Comparison of ENCODE assay signal across 16 mouse cellular contexts in the genomic region with DNA sequence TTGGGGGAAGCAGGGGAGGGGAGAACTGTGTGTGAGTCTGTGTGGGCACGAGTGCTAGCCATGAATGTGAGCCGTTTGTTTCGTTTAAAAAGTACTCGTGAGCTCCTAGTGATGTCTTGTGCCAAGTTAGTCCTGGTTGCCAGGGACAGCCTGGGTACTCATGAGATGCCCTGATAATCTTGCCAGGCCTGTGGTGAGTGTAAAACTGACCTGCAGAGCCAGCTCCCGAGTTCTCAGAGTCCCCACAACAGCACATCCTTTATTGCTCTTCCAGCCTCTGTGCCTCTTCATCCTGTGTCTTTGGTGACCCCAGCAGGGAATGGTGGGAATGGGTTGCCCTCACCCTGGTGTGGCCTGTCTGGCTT. TPM values are rescaled to one million over a fixed set of nuclear protein-coding genes. Genes with fewer than 3 reads are reported as not detected.
DNase-seq lines count a peak whose midpoint lies in the region; ATAC-seq and TF ChIP-seq lines count a peak whose summit lies in the region.
"Had no signal": no experiment of that assay in that cellular context is flagged by ENCODE, and none has a peak within 500 bp of the region (broad histone marks: within the 10 kb centered on the region; RNA-seq: fewer than 3 reads in every experiment).

No protein-coding gene starts in this region.

- TF ChIP-seq EP300 in liver, embryonic 14.5 days (IDR thresholded peaks at IDR 0.05; ENCODE audit: low read depth): no peak

- no peak overlapping the region for H3K27ac ChIP-seq in forebrain, embryonic 11.5 days (ENCODE audit: low read depth, low read length)
- no peak overlapping the region for H3K27ac ChIP-seq in forebrain, embryonic 13.5 days
- H3K27ac ChIP-seq in lung, embryonic 14.5 days (ENCODE audit: low read depth): peak overlapping the region; percentile 69; the same call in 1 of the 2 replicates
- peak overlapping the region; percentile 92 for H3K27ac ChIP-seq in bone marrow, adult 2 months (ENCODE audit: control insufficient read depth, insufficient read depth, low read depth, low read length, poor library complexity)
- peak overlapping the region; percentile 100 for H3K27ac ChIP-seq in liver, embryonic 14.5 days
- H3K27ac ChIP-seq: gastrocnemius, adult 2 months; hindbrain, embryonic 14.5 days; neural tube, embryonic 13.5 days had no signal

- no peaks in the 10 kb centered on the region for H3K36me3 ChIP-seq in forebrain, embryonic 11.5 days (ENCODE audit: control insufficient read depth, insufficient read depth, low read length)
- no peaks in the 10 kb centered on the region for H3K36me3 ChIP-seq in forebrain, embryonic 13.5 days (ENCODE audit: poor library complexity, severe bottlenecking)
- no peaks in the 10 kb centered on the region for H3K36me3 ChIP-seq in lung, embryonic 14.5 days (ENCODE audit: insufficient read depth)
- no peaks in the 10 kb centered on the region for H3K36me3 ChIP-seq in liver, embryonic 14.5 days (replicated peaks; ENCODE audit: control insufficient read depth, insufficient read depth, low read depth)
- H3K36me3 ChIP-seq: neural tube, embryonic 13.5 days had no signal

- TF ChIP-seq CTCF in lung, embryonic 14.5 days (IDR thresholded peaks at IDR 0.05; ENCODE audit: low read depth): no peak
- TF ChIP-seq CTCF in bone marrow, adult 2 months (IDR thresholded peaks at IDR 0.05; ENCODE audit: control insufficient read depth, insufficient read depth, low read length): no peak
- TF ChIP-seq CTCF in liver, embryonic 14.5 days (IDR thresholded peaks at IDR 0.05; ENCODE audit: low read depth): no peak

- no peak for ATAC-seq in forebrain, embryonic 11.5 days (replicated peaks; ENCODE audit: low FRiP score)
- ATAC-seq in forebrain, embryonic 13.5 days: no peak
- ATAC-seq in lung, embryonic 14.5 days (ENCODE audit: insufficient read depth): no peak
- ATAC-seq in liver, embryonic 14.5 days (ENCODE audit: insufficient read depth): peak; percentile 22
- ATAC-seq: Patski had no signal

- no peak overlapping the region for H3K4me3 ChIP-seq in forebrain, embryonic 11.5 days (ENCODE audit: low read depth, low read length)
- no peak overlapping the region for H3K4me3 ChIP-seq in forebrain, embryonic 13.5 days
- H3K4me3 ChIP-seq in lung, embryonic 14.5 days (ENCODE audit: low read depth, low read length): no peak overlapping the region
- H3K4me3 ChIP-seq in bone marrow, adult 2 months (replicated peaks; ENCODE audit: control insufficient read depth, low read depth, low read length): peak overlapping the region; percentile 34
- H3K4me3 ChIP-seq in liver, embryonic 14.5 days (ENCODE audit: insufficient read depth in 1 of 2, low read depth in 2 of 2, low read length in 2 of 2): peak overlapping the region; percentile 54 to 57
- H3K4me3 ChIP-seq: gastrocnemius, adult 2 months; neural tube, embryonic 13.5 days had no signal

- TF ChIP-seq POLR2A in bone marrow, adult 2 months (IDR thresholded peaks at IDR 0.05; ENCODE audit: borderline replicate concordance, control insufficient read depth, low read depth, low read length): no peak

- no peaks in the 10 kb centered on the region for H3K27me3 ChIP-seq in forebrain, embryonic 11.5 days (ENCODE audit: control insufficient read depth, insufficient read depth, low read length)
- H3K27me3 ChIP-seq in forebrain, embryonic 13.5 days: no peaks in the 10 kb centered on the region; the same call in 1 of the 2 replicates
- no peaks in the 10 kb centered on the region for H3K27me3 ChIP-seq in lung, embryonic 14.5 days (ENCODE audit: insufficient read depth, low read length)
- H3K27me3 ChIP-seq in liver, embryonic 14.5 days (ENCODE audit: control insufficient read depth, insufficient read depth, low read length): peaks cover 2% of the 10 kb centered on the region; the same call in 1 of the 2 replicates
- H3K27me3 ChIP-seq: neural tube, embryonic 13.5 days; Patski had no signal

- 57% methylated on average over 5 of the region's 5 CpGs for WGBS in forebrain, embryonic 11.5 days
- 61% methylated on average over 5 of the region's 5 CpGs for WGBS in forebrain, embryonic 13.5 days
- WGBS in lung, embryonic 14.5 days: 42% methylated on average over 5 of the region's 5 CpGs
- 4% methylated on average over 5 of the region's 5 CpGs for WGBS in bone marrow, adult 2 months
- WGBS in liver, embryonic 14.5 days (ENCODE audit: insufficient replicate concordance): 8% methylated on average over 5 of the region's 5 CpGs

- no peaks in the 10 kb centered on the region for H3K4me1 ChIP-seq in forebrain, embryonic 11.5 days (replicated peaks; ENCODE audit: control insufficient read depth, insufficient read depth, low read length)
- H3K4me1 ChIP-seq in forebrain, embryonic 13.5 days: peaks cover 9% of the 10 kb centered on the region
- H3K4me1 ChIP-seq in lung, embryonic 14.5 days (ENCODE audit: insufficient read depth): no peaks in the 10 kb centered on the region
- H3K4me1 ChIP-seq in bone marrow, adult 2 months (ENCODE audit: control insufficient read depth, insufficient read depth, low read length): peaks cover 10% of the 10 kb centered on the region
- peaks cover 61 to 69% of the 10 kb centered on the region in 2 experiments for H3K4me1 ChIP-seq in liver, embryonic 14.5 days (replicated peaks; ENCODE audit: control insufficient read depth in 2 of 2, insufficient read depth in 2 of 2, low read length in 1 of 2)

- H3K9ac ChIP-seq in forebrain, embryonic 11.5 days (ENCODE audit: low read length): no peak overlapping the region
- H3K9ac ChIP-seq in forebrain, embryonic 13.5 days: no peak overlapping the region
- H3K9ac ChIP-seq in lung, embryonic 14.5 days: no peak overlapping the region
- peak overlapping the region; percentile 83 for H3K9ac ChIP-seq in liver, embryonic 14.5 days (replicated peaks)
- H3K9ac ChIP-seq: forebrain, postnatal 0 days; hindbrain, embryonic 14.5 days; neural tube, embryonic 13.5 days had no signal

- DNase-seq in forebrain, embryonic 11.5 days (ENCODE audit: low spot score): peak; percentile 46
- no peak for DNase-seq in lung, embryonic 14.5 days
- no peak for DNase-seq in lung, postnatal 36 days
- DNase-seq in liver, embryonic 14.5 days (ENCODE audit: low read depth in 3 of 3, low spot score in 3 of 3): no peak
- DNase-seq in adrenal gland, postnatal 10 days: no peak
- no peak for DNase-seq in adipocyte (ENCODE audit: low spot score)
- DNase-seq: cerebellum, adult 2 months; forebrain, postnatal 0 days; gastrocnemius, adult 2 months; kidney, postnatal 4 days; lung, adult 2 months had no signal

- H3K4me2 ChIP-seq in forebrain, embryonic 11.5 days (ENCODE audit: low read depth, low read length, severe bottlenecking): no peak overlapping the region
- H3K4me2 ChIP-seq in forebrain, embryonic 13.5 days: no peak overlapping the region
- H3K4me2 ChIP-seq in lung, embryonic 14.5 days: no peak overlapping the region
- H3K4me2 ChIP-seq in liver, embryonic 14.5 days (ENCODE audit: low read depth): peak overlapping the region; percentile 78
- H3K4me2 ChIP-seq: hindbrain, embryonic 14.5 days; neural tube, embryonic 13.5 days had no signal

- no peaks in the 10 kb centered on the region for H3K9me3 ChIP-seq in forebrain, embryonic 11.5 days (ENCODE audit: control insufficient read depth, low read length)
- no peaks in the 10 kb centered on the region for H3K9me3 ChIP-seq in forebrain, embryonic 13.5 days (replicated peaks)
- H3K9me3 ChIP-seq in lung, embryonic 14.5 days (ENCODE audit: low read depth, low read length): no peaks in the 10 kb centered on the region
- no peaks in the 10 kb centered on the region for H3K9me3 ChIP-seq in liver, embryonic 14.5 days (ENCODE audit: control insufficient read depth, low read length)
- H3K9me3 ChIP-seq: neural tube, embryonic 13.5 days had no signal

RNA-seq across cellular contexts. Expression of a gene that starts 9.0 kb away (rescaled TPM):
- polyA plus RNA-seq in forebrain, embryonic 11.5 days (2014; fragmentation: Nextera tagmentation; extraction: Ambion mirVana): 0.53 and 0.84 TPM in 2 replicates
- 0.57 and 0.77 TPM in 2 replicates for polyA plus RNA-seq in forebrain, embryonic 13.5 days (2015; fragmentation: Nextera tagmentation; extraction: Ambion mirVana)
- polyA plus RNA-seq in lung, embryonic 14.5 days (2014; fragmentation: Nextera tagmentation; extraction: Ambion mirVana): 46.3 and 51.2 TPM in 2 replicates
- 1.3 and 2.6 TPM in 2 replicates for polyA plus RNA-seq in bone marrow, adult 2 months (2011; ENCODE audit: insufficient read depth, insufficient read length, low replicate concordance, missing spikeins)
- 0.05 and 0.06 TPM in 2 replicates for polyA plus RNA-seq in liver, embryonic 14.5 days (2012; rRNA removed)
- polyA plus RNA-seq in liver, embryonic 14.5 days (2014; fragmentation: Nextera tagmentation; extraction: Ambion mirVana): 0.45 and 0.51 TPM in 2 replicates
- under 1 TPM; 0.57 to 0.64 TPM for total RNA-seq in adrenal gland, postnatal 10 days (2021)
- total RNA-seq: gastrocnemius, adult 2 months had no signal
- polyA plus RNA-seq: Patski had no signal

Comparison
In these comparisons a context has a peak if more than half of its experiments do, and no peak if none do; other contexts are left out.
1. H3K27ac ChIP-seq: peak in lung, embryonic 14.5 days (single experiment), bone marrow, adult 2 months (single experiment) and liver, embryonic 14.5 days (single experiment); none in forebrain, embryonic 11.5 days (single experiment) and forebrain, embryonic 13.5 days (single experiment).
2. H3K4me3 ChIP-seq: peak in bone marrow, adult 2 months (single experiment) and liver, embryonic 14.5 days (2 of 2); none in forebrain, embryonic 11.5 days (single experiment), forebrain, embryonic 13.5 days (single experiment) and lung, embryonic 14.5 days (single experiment).
3. RNA of a gene that starts 9.0 kb away (polyA plus RNA-seq): 46.3 to 51.2 TPM in lung, embryonic 14.5 days; 1.3 to 2.6 TPM in bone marrow, adult 2 months, 0.53 to 0.84 TPM in forebrain, embryonic 11.5 days, 0.57 to 0.77 TPM in forebrain, embryonic 13.5 days and 0.05 to 0.51 TPM in liver, embryonic 14.5 days; every median in the first group is over 10 times any median in the second.